Mouse (Mus musculus) urinary bladder, adult 2 months (tissue): Measurements from ENCODE around the gene Trpm2. TPM values are rescaled to one million over a fixed set of nuclear protein-coding genes. Genes with fewer than 3 reads are reported as not detected.

Experiments used
- polyA plus RNA-seq: library from polyadenylated mRNA; depleted of rRNA; stranded (reverse); fragments of >200 nt; gene quantifications from 2 replicates; pipeline ENCODE4 v1.2.3, GENCODE M21; 2012; rRNA removed

Gene Trpm2
- polyA plus RNA-seq, 1 experiment = 1.5 TPM

Other genes with a start within 250 kb of the Trpm2 start
- gene Krtap12-1, start 250.0 kb downstream of the Trpm2 start, polyA plus RNA-seq = not detected in 2 replicates
- not detected in 2 replicates for gene Gm10100, start 244.1 kb downstream of the Trpm2 start, polyA plus RNA-seq
- not detected in 2 replicates for gene Gm18596, start 227.9 kb downstream of the Trpm2 start, polyA plus RNA-seq
- not detected in 2 replicates for gene Gm9736, start 219.2 kb downstream of the Trpm2 start, polyA plus RNA-seq
- gene Gm3233, start 210.9 kb downstream of the Trpm2 start, polyA plus RNA-seq = not detected in 2 replicates
- gene Gm3238, start 199.2 kb downstream of the Trpm2 start, polyA plus RNA-seq = not detected in 2 replicates
- gene Gm7138, start 193.6 kb downstream of the Trpm2 start, polyA plus RNA-seq = not detected in 2 replicates
- not detected in 2 replicates for gene Gm3250, start 188.0 kb downstream of the Trpm2 start, polyA plus RNA-seq
- gene Gm7137, start 182.4 kb downstream of the Trpm2 start, polyA plus RNA-seq = not detected in 2 replicates
- not detected in 2 replicates for gene Gm9639, start 175.5 kb downstream of the Trpm2 start, polyA plus RNA-seq
- gene Gm19668, start 171.4 kb downstream of the Trpm2 start, polyA plus RNA-seq = not detected in 2 replicates
- not detected in 2 replicates for gene Gm9507, start 158.7 kb downstream of the Trpm2 start, polyA plus RNA-seq
- 0.12 TPM in 1 of 2 replicates, not detected in the other for gene Gm2696, start 155.9 kb downstream of the Trpm2 start, polyA plus RNA-seq
- gene Krtap10-4, start 143.5 kb downstream of the Trpm2 start, polyA plus RNA-seq = not detected in 2 replicates
- not detected in 2 replicates for gene Krtap10-10, start 134.6 kb downstream of the Trpm2 start, polyA plus RNA-seq
- not detected in 2 replicates for gene Gm36176, start 123.8 kb downstream of the Trpm2 start, polyA plus RNA-seq
- not detected in 2 replicates for gene Gm10318, start 117.7 kb downstream of the Trpm2 start, polyA plus RNA-seq
- gene Gm3285, start 108.6 kb downstream of the Trpm2 start, polyA plus RNA-seq = not detected in 2 replicates
- gene Lrrc3, start 68.0 kb downstream of the Trpm2 start, polyA plus RNA-seq = 2.9 and 4.0 TPM in 2 replicates
- 26.9 and 27.3 TPM in 2 replicates for gene 1810043G02Rik, start 8.0 kb upstream of the Trpm2 start, polyA plus RNA-seq
- gene Pfkl, start 39.5 kb upstream of the Trpm2 start, polyA plus RNA-seq = 53.7 and 55.3 TPM in 2 replicates
- gene Dnmt3l, start 71.4 kb upstream of the Trpm2 start, polyA plus RNA-seq = 43.8 and 60.7 TPM in 2 replicates
- 1.0 and 1.7 TPM in 2 replicates for gene Aire, start 73.0 kb upstream of the Trpm2 start, polyA plus RNA-seq
- gene Icosl, start 98.7 kb upstream of the Trpm2 start, polyA plus RNA-seq = 42.6 and 42.8 TPM in 2 replicates
- 76.4 and 90.3 TPM in 2 replicates for gene D10Jhu81e, start 199.2 kb upstream of the Trpm2 start, polyA plus RNA-seq
- gene Pwp2, start 214.6 kb upstream of the Trpm2 start, polyA plus RNA-seq = 9.1 and 9.3 TPM in 2 replicates